Mouse (Mus musculus): ENCODE results near the gene Pappa.

The Pappa gene

DNA sequence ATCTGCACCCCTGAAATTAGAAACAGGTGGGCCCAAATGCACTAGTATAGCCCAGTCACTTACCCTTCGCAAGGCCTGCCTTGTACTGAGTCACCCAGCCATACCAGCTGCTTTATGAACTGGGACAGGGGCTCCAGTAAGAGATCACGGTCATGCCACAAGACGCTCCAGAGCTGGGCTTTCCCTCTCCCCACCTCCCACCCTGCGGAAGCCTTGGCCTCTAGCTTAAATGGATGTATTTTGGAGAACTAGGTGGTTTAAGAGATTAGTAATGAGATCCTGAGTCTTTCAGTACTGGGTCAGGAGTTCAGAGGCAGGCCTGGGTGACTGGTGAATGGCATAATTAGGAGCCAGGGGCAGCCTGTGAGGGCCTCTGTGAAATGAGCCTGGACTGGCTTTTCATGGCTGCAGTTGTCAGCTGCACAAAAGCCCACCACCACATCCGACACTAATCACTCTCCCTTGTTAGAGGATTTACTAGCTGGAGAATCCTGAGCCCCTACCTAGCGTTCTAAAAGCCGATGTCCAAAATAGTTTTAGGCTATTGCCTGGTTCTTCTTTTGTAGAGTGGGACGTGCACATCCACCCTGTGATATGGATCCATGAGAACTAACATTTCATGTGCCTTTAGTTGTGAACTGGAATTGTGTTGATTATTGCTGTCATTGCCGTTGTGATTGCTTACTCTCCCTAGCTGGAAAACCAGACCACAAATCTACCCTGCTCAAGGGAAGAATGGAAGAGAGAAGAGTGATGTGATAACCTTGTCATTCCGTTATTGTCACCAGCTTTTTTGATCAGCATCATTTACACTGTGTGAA is 154.7 kb downstream of the Pappa start:
- DNase-seq, result no peak

DNA sequence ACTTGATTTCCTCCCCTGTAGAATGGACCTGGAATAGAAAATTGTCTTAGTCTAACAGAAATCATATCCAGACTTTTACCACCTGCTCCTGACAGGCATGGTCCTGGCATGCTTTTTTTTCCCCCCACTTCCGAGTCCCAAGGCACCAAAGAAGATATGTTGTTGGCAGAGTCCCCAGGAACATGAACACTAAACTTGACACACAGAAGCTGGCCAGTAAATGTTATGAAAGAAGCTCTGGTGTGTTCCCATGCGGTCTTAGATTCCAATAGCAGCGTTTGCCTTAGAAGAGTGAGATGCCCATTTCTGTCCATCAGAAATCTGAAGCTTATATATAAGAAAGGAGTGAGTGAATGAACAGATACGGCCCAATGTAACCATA is 155.3 kb downstream of the Pappa start:
- no peak for DNase-seq

DNA sequence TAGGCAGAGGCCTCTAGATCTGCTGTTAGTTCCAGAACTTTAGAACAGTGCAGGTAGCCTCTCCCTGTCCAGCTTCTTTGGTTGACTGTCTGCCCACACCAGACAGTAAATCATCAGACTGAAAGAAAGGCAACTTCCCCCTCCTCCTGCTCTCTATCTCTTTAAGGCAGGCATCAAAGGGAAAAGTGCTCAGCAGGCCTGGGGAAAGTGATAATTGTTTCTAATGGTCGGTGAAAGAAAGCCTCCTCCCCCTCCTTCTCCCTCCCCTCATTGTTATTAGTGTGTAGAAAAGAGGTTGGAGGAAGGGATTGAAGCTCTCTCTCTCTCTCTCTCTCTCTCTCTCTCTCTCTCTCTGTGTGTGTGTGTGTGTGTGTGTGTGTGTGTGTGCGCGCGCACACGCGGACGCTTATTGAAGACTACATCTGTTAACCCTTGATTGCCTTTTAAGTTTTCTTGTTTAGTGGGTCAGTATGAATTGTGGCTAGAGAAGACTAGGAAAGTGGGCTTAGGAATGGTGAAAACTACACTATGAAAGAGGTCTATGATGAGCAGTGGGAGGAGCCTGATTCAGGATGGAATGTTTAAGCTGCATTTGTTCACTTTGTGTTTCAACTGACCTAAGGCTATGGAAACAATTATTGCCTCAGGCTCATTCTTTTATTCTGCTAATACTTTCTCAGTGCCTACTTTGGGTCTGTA is 156.2 kb downstream of the Pappa start:
- no peak for DNase-seq

DNA sequence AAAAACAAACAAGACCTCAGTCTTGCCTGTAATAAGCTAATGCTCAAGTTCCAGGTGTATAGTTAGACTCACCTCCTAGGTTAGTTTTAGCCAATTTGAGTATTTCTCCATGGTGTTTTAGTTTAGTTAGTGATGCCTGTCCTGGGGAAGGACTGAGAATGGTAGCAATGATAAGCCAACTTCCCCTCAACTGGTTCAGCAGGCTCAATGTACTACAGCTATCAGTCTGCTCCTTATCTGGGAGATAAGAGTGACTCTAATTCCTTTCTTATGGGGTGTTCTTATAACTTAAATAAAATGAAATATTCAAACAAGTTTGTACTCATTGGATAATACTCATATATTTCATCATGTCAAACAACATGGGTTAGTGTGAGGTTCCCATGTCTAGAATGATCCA is 156.9 kb downstream of the Pappa start:
- DNase-seq, result no peak

DNA sequence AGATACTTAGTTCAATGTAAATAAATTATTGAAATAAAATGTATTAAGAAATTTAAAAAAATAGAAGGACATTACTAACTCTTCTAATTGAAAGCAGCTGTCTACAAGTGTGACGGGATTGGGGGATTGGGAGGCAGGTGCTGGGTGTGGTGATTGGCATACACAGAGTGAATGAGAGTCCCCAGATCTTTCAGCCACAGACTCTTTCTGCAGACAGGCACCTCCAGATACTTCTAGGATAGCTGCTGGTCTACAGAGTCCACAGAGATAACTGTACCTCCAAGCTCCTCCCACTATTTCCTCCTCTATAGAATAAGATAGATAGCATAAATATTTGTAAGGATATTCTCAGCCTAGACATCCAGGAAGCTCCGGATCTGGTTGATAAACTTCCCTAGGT is 159.6 kb downstream of the Pappa start:
- no peak for DNase-seq

DNA sequence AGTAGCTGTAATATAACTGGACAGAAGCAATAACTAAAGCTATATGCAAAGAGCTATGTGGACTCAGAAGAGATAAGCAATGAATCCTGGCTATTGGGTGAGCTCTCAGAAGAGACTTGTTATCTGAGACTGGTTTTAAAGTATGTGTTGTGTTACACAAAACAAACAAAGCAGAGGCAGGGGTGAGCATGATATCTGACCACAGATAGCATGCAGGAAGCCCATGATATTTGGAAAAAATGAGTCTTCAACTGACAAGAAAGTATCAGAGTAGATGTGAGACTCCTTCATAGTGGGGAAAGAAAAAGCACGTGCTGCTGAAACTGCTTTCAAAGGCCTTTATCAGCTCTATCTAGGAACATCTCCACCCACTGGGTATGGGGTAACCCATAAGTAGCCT is 161.2 kb downstream of the Pappa start:
- DNase-seq, result no peak

DNA sequence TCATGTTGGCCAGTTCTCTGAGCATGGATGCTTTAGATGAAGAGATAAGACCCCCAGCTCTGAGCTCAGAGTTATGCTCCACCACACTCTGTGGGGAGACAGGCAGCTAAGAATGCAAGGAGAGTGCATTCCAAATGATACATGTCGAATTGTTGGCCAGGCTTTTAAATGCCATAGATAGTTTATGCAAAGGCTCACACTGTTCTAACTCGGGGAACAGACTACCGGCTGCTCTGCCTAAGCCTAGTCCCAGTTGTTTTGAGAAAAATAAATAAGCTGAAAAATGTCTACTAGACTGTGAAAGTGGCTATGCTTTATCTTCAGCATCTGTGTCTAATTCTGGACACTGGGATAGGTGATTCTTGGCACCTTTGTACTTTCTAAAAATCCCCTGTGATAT is 165.3 kb downstream of the Pappa start:
- DNase-seq, result no peak

DNA sequence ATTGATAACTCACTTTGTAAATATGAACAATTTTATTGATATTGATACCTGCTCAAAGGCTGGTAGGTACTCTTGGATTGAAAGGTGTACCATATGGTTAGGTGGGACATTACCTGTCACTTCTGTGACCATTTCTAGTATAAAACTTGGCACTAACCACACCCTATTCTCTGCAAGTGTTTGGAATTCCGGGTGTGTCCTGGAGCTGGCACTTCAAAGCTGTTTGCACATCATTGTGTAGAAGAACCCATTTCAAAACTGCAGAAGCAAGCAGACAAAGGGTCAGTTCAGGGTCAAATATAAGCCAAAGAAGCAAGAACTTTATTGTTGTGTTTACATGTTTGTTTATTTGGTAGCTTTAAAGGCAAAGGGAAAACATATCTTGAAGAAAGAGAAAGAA is 171.8 kb downstream of the Pappa start:
- no peak for DNase-seq

DNA sequence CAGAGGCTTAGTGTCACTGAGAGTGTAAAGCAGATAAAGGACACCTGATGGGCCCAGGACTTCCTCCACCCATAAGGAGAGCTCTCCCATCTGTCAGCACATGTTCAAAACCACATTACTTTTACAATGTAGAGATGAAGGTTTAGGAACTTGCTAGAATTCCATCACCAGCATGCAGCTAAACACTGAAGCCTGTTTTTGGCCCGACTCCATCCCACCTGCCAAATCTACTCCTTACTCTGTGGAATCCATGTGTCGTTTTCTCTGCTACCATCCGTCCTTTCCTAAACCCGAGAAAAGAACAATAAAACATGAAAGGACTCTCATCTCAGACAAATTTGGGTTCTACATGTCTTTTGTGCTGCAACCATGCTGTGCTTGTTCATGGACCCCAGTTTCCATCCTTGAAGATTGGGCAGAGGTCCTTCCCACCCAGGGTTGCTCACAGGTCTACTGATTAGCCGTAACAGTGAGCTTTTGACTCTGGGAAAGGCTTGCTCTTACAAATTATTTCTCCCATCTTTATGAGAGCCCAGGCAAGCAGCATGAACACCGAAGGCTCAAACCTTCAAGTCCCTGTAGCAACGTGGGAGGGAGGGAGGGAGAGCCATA is 172.5 kb downstream of the Pappa start:
- no peak for DNase-seq

DNA sequence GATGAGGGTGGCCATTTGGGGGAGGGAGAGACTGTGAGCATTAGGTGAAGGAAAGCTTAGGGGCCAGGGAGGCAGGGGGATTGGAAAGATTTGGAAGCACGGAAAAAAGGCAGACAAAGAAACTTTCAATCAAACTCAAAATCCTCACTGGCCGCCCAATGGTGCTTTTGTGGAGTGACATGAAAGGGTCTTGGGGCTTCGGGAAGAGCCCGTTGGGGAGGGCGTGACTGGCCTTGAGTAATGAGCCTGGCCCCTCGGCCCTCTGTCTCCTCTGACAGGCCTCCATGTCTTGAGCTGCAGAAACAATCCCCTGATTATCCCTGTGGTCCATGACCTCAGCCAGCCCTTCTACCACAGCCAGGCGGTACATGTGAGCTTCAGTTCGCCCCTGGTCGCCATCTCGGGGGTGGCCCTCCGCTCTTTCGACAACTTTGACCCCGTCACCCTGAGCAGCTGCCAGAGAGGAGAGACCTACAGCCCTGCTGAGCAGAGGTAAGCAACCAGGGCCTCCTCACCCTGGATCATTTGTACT is 173.1 kb downstream of the Pappa start:
- DNase-seq, result no peak

DNA sequence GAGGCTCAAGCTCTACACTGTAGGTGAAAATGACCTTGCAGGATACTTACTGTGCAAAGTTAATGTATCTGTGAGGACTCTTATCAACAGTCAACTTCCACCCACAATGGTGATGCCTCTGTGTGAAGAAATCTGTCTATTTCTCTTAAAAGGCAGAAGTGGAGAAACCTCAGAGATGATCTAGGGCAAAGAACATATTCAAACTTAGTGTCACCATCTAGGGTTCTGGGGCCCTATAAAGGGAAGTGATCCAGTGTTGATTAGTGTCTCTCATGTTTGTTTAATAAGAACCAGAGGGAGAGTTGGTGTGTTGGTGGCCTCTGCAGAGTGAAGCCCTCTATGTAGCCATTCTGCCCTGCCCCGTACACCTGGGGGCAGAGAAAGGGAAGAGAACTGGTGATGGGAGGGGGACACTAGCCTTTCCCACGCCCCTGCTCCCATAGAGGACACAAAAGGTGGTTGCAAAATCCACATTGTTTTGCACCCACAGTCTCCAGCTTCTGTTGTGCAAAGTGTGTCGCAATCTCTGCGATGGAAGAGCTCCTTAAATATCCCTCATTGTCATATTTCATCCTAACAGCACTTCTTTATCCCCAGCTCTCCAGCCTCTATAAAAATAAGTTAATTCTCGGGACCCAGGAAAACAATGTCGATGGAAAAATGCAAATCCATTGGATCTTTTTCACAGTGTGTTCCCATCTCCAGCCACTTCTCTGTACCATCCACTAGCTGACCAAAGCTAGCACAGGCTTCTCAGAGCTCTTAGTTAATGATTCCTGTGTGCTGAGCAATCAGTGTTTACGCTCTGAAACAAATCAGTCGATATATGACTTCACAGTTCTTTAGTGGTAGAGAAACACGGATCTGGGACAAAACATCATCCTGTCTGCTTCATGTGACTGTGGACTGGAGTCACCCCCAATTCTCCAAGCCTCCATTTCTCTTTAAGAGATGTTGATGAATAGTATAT is 174.5 kb downstream of the Pappa start:
- no peak for DNase-seq

DNA sequence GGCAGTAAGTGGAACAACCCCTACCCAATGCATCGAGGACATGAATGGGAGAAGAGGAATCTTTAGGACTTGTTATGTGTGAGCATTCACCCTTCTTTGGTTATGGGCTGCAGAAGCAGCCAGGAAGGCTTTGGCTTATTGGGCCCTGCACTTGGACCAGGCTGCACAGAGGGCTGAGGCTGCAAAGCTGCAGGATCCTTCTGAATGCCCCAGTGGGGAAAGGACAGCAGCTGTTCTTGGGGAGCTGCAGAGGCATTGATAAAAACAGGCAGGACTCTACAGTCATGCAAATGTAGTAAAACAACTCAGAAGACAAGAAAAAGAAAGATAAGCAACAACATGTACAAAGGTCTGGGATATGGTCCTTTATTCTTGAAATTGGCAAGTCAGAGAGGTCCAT is 175.4 kb downstream of the Pappa start:
- DNase-seq, result no peak

DNA sequence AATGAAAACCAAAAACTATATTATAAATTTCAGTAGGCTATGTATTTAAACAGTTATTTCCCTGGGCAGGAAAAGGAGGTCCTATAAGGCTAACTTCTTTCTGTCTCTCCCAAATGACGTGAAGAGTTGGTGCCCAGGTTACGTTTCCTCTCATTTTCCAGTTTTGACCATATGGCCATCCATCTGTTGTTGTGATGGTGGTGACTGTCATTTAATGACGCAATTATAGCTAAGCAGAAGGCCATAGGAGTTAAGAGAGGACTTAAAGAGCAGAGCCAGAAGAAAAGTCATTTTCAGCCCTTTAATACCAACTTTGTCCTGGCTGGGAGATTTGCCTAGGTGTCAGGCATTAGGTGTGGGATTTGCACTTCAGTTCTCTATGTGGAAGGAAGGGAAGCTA is 176.5 kb downstream of the Pappa start:
- no peak for DNase-seq

DNA sequence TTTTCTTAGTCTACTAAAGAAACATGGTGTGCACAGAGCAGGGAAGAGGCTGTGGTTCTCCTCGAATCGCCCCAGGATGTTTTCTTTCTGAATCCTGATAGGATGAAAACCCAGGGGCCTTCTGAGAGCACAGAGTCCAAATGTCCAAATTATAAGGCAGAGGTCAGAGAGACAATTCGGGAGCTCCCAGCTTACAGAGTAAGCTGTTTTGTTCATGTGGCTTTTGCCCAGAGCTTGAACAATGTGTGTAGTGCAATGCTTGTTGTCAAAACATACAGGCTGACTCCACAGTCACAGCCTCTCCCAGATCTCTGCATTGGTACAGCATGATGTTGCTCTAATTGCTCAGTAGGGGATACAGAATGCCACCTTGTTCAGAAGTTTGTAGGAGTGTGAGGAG is 178.7 kb downstream of the Pappa start:
- no peak for DNase-seq

DNA sequence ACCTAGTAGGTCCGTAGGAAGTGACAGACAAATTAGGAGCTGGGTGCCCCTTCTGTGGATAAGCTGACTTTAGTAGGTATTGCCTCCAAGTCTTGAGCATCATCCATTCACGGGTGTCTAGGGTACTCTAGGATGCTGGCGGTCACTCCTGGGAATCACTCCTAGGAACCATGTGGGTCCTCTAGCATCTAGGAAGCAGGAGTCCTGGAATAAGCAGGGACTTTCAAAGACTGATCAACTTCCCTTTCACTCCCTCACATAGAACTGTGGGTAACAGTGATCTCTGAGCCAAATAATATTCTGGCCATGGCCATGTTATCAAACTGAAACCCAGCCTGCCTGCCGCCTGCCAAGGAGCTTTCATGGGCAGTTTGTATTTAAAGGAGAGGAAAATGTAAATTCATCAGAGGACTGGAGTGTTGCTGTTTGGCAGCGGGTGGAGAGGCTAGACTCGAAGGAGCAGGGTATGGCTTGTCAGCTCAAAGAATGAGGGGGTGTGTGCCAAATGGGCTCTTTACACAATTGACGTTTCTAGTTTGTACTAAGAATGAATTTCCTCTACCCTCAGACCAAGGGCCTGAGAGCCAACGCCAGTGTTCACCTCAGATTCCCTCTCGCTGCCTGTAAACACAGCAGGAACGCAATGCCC is 194.0 kb downstream of the Pappa start:
- no peak for DNase-seq

DNA sequence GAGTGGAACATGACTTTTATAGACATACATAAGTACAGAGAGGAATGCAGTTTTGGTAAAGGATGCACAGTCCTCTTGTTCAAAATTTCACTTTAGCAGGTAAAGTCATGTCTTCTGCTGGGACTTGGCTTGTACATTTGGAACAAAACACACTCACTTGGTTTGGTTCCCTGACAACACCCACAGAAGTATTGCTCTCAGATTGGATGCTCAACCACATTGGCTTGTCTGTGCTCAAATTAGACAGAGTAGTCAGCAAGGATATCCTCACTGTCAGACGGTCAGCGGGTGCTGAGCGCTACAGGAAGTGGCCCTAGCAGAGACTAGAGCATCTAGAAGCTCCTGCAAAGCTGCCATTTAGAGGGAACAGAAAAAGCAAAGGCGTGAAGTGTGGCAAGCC is 197.4 kb downstream of the Pappa start:
- DNase-seq, result no peak

DNA sequence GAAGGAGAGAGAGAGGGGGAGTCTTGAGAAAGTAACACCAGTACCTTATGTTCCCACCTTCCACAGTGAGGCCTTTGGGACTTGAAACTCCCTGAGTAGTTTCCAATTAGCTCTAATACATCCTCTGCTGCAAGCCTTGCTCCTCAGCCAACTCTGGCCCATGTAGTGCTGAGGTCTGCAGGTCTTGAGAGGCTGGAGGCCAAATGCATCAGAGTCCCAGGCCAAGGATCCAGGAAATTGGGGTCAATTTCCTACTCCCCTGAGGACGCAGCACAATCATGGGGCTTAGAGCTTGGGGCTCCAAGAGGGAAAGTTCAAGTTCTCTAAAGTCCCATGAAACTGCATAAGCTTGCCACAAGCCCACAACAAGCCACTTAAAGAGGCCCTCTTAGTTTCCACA is 198.0 kb downstream of the Pappa start:
- no peak for DNase-seq

DNA sequence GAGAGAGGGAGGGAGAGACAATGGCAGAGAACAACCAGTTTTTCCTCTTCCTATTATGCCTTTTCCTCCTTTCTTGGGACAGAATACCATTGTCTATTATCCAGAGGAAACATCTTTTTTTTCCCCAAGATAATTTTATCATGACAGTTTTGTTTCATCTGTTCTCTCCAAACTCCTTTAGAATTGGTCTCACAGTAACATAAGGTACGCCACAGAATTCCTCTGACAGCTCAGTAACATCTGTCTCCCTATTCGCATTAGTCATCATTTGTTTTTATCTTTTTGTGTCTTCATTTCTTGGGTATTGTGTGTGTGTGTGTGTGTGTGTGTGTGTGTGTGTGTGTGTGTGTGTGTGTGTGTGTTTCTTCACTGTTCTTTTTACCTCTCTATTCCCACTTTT is 201.8 kb downstream of the Pappa start:
- DNase-seq, result no peak

DNA sequence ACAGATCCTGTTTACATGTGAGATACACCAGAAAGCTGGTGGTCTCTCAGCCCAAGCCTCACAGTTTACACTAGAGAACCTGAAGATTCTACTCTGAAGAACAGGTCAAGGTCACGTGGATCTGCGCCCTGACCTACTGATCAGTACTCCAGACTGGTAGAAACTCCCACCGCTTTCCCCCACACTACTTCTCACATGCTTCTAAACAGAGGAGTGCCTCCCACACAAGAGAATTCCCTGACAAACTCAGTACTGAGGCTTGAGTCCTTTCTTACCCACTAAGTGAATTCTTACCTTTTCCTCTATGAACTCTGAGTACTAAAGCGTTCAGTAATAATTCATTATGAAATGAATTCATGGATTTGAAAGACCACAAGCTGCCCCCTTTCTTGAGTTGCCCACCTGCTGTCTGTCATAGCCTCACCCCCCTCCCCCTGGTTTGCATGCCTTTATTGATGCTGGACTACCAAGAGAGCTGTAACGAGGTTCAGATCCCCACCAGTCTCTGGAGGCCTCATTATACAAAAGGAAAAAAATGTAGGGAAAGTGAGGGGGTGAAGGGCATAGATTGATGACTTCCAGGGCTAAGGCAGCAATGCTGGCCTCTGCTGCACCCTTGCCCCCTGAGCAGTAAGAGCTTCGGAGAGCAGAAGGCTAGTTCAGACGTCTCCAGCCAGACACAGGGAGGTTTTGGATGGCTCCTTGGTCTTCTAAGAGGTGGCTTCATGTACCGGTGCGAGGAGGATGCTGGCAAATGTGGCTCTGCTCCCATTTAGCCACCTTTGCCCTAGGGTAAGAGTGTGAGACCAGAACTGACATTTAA is 204.7 kb downstream of the Pappa start:
- no peak for DNase-seq

DNA sequence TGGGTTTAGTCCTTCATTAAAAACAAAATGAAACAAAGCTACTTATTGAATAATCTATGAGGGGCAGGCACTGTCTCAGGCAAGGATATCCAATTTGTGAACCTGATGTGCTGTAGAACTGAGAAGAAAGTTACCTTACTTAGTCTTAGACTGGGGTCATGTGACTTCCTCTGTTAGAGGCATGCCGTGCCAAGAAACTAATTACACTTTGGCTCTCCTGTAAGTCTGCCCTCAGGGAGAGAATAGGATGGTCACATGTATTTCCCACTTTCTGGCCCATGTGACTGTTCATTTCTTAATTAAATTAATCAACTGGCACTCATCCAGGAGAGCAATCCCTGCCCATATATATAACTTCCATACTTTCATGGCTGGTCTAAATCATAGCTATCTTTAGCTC is 209.7 kb downstream of the Pappa start:
- DNase-seq, result no peak

DNA sequence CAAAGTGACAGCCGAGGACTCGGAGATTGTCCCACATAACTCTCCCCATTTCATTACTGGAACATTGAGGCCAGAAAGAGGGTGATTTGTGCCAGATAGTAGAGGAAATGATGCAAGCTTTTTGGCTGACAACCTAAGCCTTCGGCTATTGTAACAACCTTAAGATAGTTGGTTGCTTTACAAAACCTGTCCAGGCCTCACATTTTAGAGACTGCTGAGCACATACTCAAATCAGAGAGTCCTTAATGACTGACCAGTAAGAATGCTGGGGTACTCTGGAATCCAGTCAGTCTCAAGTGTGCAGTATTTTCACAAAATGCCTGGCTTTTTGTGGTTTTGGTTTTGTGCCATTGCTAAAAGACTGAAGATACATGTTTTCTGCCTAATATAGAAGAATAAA is 217.8 kb downstream of the Pappa start:
- DNase-seq, result no peak

Measured in B cell, adult 2 months (primary cell).